Mouse (Mus musculus) small intestine, adult 2 months (tissue): ENCODE data around the gene Dab1.

Experiments
- CTCF ChIP-seq: fragments of 200-500 bp; IDR thresholded peaks from 2 replicates; pipeline ENCODE4 v1.5.1; 2012; ENCODE audit warnings: low read depth, mild to moderate bottlenecking, control low read depth, inconsistent platforms, low read length, moderate library complexity, mixed read lengths; ENCODE audit not compliant: insufficient replicate concordance, insufficient read length; ENCODE audit errors: extremely low read depth
- POLR2A ChIP-seq: fragments of 200-500 bp; IDR thresholded peaks from 2 replicates; pipeline ENCODE4 v1.6.1; 2012; ENCODE audit warnings: low read depth, mild to moderate bottlenecking, control low read depth, inconsistent platforms, low read length, moderate library complexity

GRCm38 (mm10) chr4:104218765-104219164 is 599.6 kb downstream of the Dab1 start:
- TF ChIP-seq POLR2A (no peak), CTCF (no peak)
